Mouse (Mus musculus): ENCODE results near the gene Pomt2.

GRCm38 (mm10) chr12:87142156-87142555 is 5.6 kb downstream of the Pomt2 start:
- no peak for TF ChIP-seq POLR2A (IDR thresholded peaks at IDR 0.05; ENCODE audit: borderline replicate concordance, control insufficient read depth, low read depth, low read length)
- TF ChIP-seq CTCF (IDR thresholded peaks at IDR 0.05; ENCODE audit: control insufficient read depth, insufficient read depth, low read length), result no peak
